Mouse (Mus musculus) cerebellum, postnatal 10 days (tissue): ENCODE measurements around the gene Spint1.

Source experiments
- DNase-seq, 2 experiments: peaks; one replicate each; pipeline ENCODE4 v3.0.0; 2021; ENCODE audit warnings: mixed read lengths in 2 of 2

The Spint1 gene

DNA sequence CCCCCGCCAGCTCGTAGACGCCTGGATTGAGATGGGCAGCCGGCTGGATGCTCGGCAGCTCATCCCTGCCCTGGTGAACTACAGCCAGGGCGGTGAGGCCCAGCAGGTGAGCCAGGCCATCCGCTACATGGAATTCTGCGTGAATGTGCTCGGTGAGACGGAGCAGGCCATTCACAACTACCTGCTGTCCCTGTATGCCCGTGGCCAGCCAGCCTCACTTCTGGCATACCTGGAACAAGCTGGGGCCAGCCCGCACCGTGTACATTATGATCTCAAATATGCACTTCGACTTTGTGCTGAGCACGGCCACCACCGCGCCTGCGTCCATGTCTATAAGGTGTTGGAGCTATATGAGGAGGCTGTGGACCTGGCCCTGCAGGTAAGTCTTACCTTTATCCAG lies 57.2 kb downstream of the Spint1 start:
- no peak for DNase-seq

DNA sequence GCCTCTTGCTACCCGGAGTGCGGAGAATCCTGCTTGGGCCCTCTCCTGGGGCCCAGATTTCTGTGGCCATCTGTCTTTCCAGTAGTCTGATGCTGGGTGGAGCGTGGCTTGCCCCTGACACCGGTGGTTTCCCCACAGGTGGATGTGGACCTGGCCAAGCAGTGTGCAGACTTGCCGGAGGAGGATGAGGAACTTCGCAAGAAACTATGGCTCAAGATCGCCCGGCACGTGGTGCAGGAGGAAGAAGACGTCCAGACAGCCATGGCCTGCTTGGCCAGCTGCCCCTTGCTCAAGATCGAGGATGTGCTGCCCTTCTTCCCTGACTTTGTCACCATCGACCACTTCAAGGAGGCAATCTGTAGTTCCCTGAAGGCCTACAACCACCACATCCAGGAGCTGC lies 59.6 kb downstream of the Spint1 start:
- DNase-seq, result no peak

DNA sequence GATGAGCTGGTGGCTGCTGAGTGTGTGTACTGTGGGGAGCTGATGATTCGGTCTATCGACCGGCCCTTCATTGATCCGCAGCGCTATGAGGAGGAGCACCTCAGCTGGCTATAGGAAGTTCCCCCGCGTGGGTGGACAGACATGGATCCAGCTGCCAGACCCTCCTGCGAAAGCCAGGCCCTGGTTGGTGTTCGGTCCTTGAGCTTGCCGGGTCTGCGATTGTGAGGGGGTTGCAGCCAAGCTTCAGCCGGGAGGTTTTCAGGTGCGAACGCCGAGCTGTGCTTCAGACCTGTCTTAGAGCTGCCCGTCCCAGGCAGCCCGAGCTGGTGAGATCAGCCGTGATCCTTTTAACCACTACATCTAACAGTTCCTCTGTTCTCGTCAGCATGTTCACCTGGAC lies 60.3 kb downstream of the Spint1 start:
- DNase-seq, result no peak

DNA sequence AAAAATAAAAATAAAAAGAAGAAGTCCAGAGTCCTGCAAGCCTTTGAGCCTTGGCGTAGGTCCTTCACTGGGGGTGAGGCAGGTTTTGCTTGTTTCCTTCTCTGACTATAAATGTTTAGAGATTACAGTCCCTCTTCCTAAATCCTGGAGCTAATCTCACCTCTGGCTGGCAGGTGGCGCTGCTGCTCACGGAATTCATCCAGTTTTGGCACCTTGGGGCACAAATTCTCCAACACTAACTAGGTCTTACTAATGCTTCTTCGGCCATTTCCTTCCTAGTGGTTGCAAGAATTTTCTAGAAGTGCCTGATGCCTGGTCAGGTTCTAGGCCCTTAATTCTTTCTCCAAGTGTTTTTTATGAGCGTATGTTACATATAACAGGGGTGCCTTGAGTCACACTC lies 61.2 kb downstream of the Spint1 start:
- DNase-seq, result peak; percentile 84 to 86

DNA sequence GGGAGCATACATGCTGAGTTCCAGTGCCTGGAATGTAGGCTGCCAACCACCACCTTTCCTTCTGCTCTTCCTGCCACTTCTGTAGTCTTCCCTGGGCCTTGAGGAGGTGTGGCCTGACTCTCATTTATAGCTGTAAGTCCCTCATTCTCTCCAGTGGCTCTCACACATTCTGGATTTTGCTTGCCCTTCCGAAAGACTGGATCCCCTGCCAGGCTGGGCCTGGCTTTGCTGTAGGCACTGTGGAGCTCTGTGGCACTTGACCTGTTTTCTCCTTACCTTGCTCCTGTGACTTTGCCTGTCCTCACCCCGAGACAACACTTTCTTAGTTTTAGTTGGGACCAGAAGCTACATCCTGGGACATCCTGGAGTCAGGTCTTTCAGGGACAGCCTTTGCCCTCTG lies 61.7 kb downstream of the Spint1 start:
- no peak for DNase-seq
